Mouse (Mus musculus) c-Kit-positive CD71-negative TER-119-negative erythroid progenitor cells, embryonic 14.5 days (primary cell): ENCODE measurements around the gene Enpp6.

Experiments used
- DNase-seq: peaks from one replicate; pipeline ENCODE4 v3.0.0-alpha.2; 2013; ENCODE audit warnings: low read depth

Enpp6 gene

DNA sequence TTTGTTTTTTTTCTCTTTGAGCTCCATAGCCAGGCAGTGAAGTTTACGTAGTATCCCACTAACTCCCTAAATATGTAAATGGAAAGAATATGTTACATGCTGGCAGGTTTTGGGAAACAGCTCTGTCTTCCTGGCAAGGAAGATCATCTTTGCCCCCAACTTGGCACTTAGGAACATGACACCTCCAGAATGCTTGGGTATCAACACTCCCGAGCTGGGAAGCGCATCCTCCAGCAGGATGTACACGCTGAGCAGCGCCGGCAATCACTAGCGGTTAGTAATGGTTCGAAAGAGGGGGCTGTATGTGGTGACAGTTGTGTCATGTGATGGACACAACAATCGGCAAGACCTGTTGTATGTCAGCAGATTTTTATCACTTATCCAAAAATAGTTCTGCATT, 80.4 kb downstream of the Enpp6 start:
- DNase-seq = no peak

DNA sequence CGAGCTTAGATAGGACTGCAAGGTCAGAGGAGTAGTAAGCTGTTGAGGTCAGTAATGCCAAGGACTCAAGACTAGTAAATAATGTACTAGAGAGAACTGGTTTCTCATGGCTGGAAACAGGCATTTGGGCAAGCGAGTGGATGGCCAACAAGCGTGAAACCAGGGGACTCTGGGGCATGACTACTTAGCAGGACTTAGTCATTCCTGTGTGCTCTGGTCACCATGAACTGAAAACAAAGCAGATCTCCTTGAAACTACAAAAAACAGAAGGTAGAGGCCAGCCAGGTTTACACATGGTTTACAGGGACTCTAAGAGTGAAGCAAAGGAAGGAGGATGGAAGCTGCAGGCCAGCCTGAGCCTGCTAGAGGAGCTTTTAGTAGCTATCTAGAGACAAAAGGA, 82.9 kb downstream of the Enpp6 start:
- no peak for DNase-seq

DNA sequence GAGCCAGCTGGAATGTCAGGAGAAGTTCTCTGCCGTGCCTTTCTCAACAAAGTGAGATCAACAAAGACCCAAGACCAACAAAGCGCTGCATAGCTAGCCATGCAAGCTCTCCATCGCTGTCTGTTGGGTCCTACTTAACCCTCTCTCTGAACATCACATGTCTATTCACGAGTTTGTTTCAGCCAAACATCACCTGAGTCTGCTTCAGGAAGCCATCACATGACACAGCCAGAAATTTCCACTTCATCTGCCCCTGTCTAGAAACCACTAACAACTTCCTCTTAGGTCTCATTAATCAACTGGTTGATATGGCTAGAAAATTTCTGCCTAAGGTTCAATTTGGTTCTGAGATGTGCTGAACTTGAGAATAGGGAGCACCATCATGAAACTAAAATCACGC, 85.3 kb downstream of the Enpp6 start:
- DNase-seq = no peak

- no peak for DNase-seq
Measured at GRCm38 (mm10) chr8:47075941-47076555, 89.4 kb downstream of the Enpp6 start.

DNA sequence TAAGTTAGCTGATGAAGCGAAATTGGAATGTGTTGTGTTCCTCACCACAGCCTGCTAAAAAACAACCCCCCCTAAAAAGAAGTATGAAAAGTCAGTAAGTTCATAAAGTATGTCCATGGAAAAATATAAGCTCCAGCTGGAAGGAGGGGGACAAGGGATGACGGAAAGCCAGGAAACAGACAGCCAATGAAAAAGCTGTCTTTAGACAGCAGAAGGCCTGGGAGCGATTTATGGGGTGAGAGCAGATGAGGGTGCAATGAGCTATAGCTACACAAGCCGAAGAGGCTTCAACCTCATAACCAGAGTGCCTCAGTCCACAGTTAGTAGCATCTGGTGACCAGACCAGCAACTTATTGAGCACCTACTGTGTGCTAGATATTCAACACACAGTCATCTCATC, 93.3 kb downstream of the Enpp6 start:
- no peak for DNase-seq

DNA sequence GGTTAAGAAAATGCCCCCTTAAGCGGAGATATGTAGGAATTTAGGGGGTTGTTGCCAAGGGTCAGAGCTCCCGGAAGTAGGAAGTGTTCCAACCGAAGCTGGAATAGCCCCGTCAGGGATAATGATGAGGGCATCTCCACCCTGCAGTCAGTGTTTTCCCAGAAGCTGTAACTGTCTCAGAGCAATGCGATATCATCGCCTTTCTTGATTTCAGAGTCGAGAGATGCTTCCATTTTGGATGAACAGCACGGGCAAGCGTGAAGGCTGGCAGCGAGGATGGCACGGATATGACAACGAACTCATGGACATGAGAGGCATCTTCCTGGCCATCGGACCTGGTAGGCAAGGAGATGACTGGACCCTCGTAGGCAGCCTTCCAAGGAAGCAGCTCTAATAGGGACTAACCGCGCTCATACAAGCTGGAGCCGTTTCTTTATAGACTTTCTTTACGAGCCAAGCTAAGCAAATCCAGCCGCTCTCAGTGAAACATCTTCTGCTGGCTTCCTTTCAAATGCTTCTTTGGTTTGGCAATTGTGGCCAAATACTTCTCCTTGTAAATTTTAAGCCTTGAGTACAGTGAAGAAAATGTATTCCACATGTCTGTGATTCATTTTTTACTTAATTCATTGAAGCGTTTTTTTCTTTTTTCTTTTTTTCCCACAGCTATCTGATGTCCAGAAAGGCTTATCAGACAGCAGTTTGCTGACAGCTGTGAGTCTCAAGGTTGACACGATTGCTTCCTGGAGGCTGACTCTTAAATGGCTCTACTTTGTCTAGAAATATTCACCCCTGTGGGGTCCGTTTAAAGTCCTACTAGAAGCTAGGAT, 95.7 kb downstream of the Enpp6 start:
- DNase-seq = no peak

DNA sequence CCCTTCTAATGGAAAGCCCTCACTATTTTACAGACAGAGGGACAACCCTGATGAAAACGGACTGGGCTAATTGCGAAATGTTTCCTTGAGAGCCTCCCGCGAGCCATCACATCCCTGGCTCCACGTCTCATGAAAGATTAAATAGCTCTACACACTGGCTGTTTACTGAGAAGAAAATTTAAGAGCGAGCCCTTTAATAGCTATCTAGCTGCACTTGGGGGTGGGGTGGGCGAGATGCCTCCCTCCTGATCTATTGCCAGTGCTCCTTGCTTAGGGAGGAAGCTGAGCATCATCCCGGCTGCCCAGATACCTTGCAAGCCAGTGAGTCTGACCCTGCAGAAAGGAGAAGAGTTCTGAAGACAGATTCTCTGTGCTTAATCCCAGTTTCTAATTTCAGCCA, 103.3 kb downstream of the Enpp6 start:
- no peak for DNase-seq

GRCm38 (mm10) chr8:47105617-47106016, 118.9 kb downstream of the Enpp6 start:
- no peak for DNase-seq

DNA sequence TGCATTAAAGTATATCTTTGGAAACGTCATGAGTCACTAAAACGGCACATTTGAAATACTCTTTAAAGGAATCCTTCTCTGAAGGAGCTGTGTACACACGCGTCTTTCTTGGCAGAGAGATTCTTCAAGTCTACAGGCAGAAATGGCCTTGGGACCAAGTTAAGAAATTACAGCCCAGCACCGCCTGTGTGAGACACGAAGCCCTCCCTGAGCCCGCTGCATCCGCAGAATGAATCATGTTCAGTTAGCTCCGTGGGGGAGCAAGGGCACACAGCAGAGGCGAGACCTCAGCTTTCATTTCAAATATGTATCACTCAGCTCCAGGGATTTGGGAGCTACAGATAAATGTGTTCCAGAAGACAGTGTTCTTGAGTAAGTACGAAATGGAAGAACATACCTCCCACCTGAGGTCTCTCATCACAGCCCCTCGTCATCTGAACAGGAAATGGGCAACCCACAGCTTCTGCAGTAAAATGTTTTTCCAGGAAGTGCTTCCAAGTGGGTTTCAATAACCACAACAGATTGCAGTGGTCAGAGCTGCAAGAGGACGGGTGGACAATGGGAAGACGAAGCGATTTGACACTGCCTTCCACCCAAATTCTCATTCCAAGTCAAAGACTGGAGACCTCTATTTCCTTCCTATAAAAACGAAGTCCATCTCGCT, 127.6 kb downstream of the Enpp6 start:
- no peak for DNase-seq

DNA sequence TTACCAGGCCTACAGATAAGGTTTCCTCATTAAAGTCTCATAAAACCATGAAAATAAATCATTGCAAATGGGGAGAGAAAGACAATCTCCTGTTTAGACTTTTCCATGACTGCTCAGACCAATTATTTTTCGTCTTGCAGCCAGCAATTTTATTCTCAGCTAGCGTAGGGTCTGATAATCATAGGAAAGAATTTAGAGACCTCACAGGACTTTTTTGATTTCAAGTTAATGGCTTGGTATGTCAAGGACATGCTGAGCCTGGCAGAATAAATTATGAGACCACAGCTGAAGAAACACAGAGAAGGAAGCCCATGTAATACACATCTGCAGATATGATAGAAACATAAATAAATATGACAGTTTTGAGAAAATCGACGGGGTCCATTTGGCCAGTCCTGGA, 130.6 kb downstream of the Enpp6 start:
- DNase-seq = no peak

- no peak for DNase-seq
Measured at GRCm38 (mm10) chr8:47119895-47120294, 133.2 kb downstream of the Enpp6 start.

GRCm38 (mm10) chr8:47128859-47129258, 142.2 kb downstream of the Enpp6 start:
- no peak for DNase-seq

GRCm38 (mm10) chr8:47133381-47133780, 146.7 kb downstream of the Enpp6 start:
- DNase-seq = no peak

GRCm38 (mm10) chr8:47134736-47135135, 148.0 kb downstream of the Enpp6 start:
- no peak for DNase-seq

DNA sequence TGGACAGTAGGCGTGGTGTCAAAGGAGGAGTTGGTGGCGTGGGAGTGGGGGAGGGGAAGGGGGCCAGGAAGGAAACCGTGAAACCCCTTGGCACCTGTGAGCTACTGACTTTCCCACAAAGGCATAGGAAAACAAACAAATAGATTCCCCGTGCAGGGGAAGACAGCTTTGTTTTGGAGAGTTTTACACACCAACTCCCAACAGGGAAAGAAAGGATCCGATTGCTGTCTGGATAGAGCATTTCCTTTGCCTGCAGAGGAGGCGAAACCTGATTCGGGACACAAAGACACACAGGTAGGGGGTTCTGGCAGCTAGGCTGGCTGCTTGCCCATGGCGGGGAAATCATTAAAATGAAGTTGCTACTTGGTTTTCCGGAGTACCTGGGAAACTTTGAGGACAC, 148.9 kb downstream of the Enpp6 start:
- no peak for DNase-seq

GRCm38 (mm10) chr8:47136047-47136446, 149.4 kb downstream of the Enpp6 start:
- no peak for DNase-seq

GRCm38 (mm10) chr8:47145258-47145657, 158.6 kb downstream of the Enpp6 start:
- no peak for DNase-seq
